Mouse (Mus musculus) kidney, adult 2 months (tissue): Measurements from ENCODE around the gene Zfp710. TPM values are rescaled to one million over a fixed set of nuclear protein-coding genes. Genes with fewer than 3 reads are reported as not detected.
A peak's percentile ranks its signal among the peaks of the same experiment; 100 is the strongest.

Source experiments
- DNase-seq: peaks from one replicate; pipeline ENCODE4 v3.0.0; 2021
- H3K27ac ChIP-seq: fragments of 200-500 bp; 2 replicates; pipeline ENCODE4 v1.5.1; 2012; ENCODE audit warnings: low read depth, low read length, control low read depth, inconsistent platforms; ENCODE audit not compliant: insufficient read depth
- H3K27me3 ChIP-seq: fragments of 200-500 bp; replicated peaks from 2 replicates; pipeline ENCODE4 v1.6.1; 2012; ENCODE audit warnings: mild to moderate bottlenecking, moderate library complexity, low read length, inconsistent platforms; ENCODE audit not compliant: control insufficient read depth, insufficient read depth
- H3K36me3 ChIP-seq: fragments of 200-500 bp; 2 replicates; pipeline ENCODE4 v1.6.1; 2012; ENCODE audit warnings: mild to moderate bottlenecking, moderate library complexity, low read length, inconsistent platforms; ENCODE audit not compliant: control insufficient read depth, insufficient read depth
- H3K4me1 ChIP-seq: fragments of 200-500 bp; 2 replicates; pipeline ENCODE4 v1.6.1; 2011; ENCODE audit warnings: low read length; ENCODE audit not compliant: control insufficient read depth, insufficient read depth
- H3K4me3 ChIP-seq: fragments of 200-500 bp; 2 replicates; pipeline ENCODE4 v1.5.1; 2011; ENCODE audit warnings: mild to moderate bottlenecking, low read depth, low read length, control low read depth; ENCODE audit not compliant: insufficient read depth
- CTCF ChIP-seq: fragments of 200-500 bp; conservative IDR thresholded peaks from 2 replicates; pipeline ENCODE4 v1.5.1; 2011; ENCODE audit warnings: low read depth, mild to moderate bottlenecking, control low read depth, low read length, moderate library complexity, mixed read lengths; ENCODE audit not compliant: insufficient read depth, insufficient read length
- POLR2A ChIP-seq: fragments of 200-500 bp; IDR thresholded peaks from one replicate; pipeline ENCODE4 v1.6.1; 2011; ENCODE audit warnings: low read depth, low read length, control low read depth
- WGBS: fragments of 180-500 bp; shearing (Covaris S2); methylation state at CpG from one replicate; pipeline ENCODE4 v1.1.7; 2018; 5-methylcytosine and 5-hydroxymethylcytosine counted together
- polyA plus RNA-seq: library from polyadenylated mRNA; depleted of rRNA; stranded (reverse); fragments of >200 nt; gene quantifications from 2 replicates; pipeline ENCODE4 v1.2.3, GENCODE M21; 2012

Gene Zfp710
- polyA plus RNA-seq, 1 experiment = 22.6 TPM

GRCm38 (mm10) chr7:80111066-80112045 is 86.7 kb downstream of the Zfp710 start:
- Histone ChIP-seq H3K36me3 (peaks cover 2% of the 10 kb centered on the region; the same call in 1 of the 2 replicates), H3K27me3 (no peaks in the 10 kb centered on the region), H3K27ac (peak overlapping the region; percentile 49; the same call in 1 of the 2 replicates), H3K4me1 (peaks cover 22% of the 10 kb centered on the region), H3K4me3 (no peak overlapping the region)
- WGBS = 63% methylated on average over 9 of the region's 9 CpGs
- peak; percentile 59 for DNase-seq
- TF ChIP-seq POLR2A (no peak), CTCF (no peak)

GRCm38 (mm10) chr7:80113989-80114388 is 89.4 kb downstream of the Zfp710 start:
- H3K27ac ChIP-seq = peak overlapping the region; percentile 99

DNA sequence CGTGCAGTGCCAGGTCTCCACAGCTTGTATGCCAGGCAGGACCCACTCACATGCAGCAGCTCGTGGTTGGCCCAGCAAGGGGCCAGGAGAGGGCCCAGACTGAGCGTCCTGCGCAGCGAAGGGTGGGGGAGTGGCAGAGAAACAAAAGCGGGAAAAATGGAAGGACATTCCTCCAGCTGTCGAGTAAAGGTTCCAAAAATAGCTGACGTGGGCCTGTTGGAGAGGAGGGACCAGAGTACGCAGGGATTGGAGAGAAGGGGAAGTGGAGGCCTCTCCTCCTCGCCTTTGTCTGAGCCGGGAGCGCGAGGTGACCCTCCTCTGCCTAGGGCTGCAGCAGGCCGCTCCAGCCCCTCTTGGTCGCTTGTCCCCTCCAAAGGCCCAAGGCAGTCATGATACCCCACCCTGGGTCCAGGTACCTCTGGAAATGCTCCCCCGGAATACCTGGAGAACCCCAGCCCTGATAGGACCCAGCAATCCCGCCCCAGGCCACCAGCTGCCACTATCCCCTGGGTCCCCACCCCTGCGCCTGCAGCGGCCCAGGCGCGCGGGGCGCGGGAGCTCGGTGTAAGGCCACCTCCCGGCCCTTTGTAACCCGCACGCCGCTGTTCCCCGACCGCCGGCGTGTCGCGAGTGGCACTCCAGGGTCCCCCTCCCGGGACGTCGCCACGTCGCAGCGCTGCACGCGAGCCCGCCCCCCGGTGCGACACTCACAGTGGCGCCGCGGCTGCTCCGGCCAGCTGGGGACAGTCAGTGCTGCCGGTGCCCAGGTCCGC is 90.0 kb downstream of the Zfp710 start:
- H3K27ac ChIP-seq = peak overlapping the region; percentile 99
- no peaks in the 10 kb centered on the region for H3K27me3 ChIP-seq
- peak; percentile 82 for DNase-seq
- TF ChIP-seq CTCF (no peak), POLR2A (no peak)
- H3K4me3 ChIP-seq = peak overlapping the region; percentile 88
- H3K4me1 ChIP-seq = peaks cover 21% of the 10 kb centered on the region
- no peaks in the 10 kb centered on the region for H3K36me3 ChIP-seq
- WGBS = under 1% methylated on average over 52 of the region's 52 CpGs

More at GRCm38 (mm10) chr7:80113989-80114388, 89.4 kb downstream of the Zfp710 start:
- Histone ChIP-seq H3K4me1 (peaks cover 23% of the 10 kb centered on the region), H3K4me3 (peak overlapping the region; percentile 88), H3K36me3 (peaks cover 2% of the 10 kb centered on the region; the same call in 1 of the 2 replicates), H3K27me3 (no peaks in the 10 kb centered on the region)
- WGBS = 8% methylated on average over 10 of the region's 10 CpGs
- peak; percentile 95 for DNase-seq
- TF ChIP-seq CTCF (no peak), POLR2A (no peak)

DNA sequence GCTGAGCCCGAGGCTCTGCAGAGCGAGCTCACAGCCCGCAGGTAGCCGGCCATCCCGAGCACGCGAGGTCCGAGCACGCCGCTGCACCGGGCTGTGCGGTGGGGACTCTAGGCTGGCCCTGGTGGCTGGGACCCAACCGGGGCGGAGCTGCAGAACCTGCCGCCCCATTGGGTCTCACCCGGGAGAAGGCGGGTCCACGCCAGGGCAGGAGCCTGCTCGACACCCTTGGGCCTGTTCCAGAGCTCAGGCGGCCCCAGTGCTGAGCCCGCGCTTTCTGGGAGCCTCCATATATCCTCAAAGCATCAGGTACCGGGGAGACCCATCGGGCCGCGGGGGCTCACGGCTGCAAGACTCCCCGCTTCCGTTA is 90.6 kb downstream of the Zfp710 start, which contains the start of gene Idh2:
Gene Idh2, minus strand, starts transcription at position 169 of the 367 bp plus-strand sequence.
- Histone ChIP-seq H3K36me3 (no peaks in the 10 kb centered on the region), H3K4me3 (peak within 1 kb of the TSS; percentile 88), H3K27me3 (no peaks in the 10 kb centered on the region), H3K27ac (peak within 1 kb of the TSS; percentile 99), H3K4me1 (peaks cover 21% of the 10 kb centered on the region)
- under 1% methylated on average over 29 of the region's 29 CpGs for WGBS
- peak; percentile 98 for DNase-seq
- no peak for TF ChIP-seq CTCF
- peak; percentile 70 for TF ChIP-seq POLR2A

- Histone ChIP-seq H3K27ac (no peak overlapping the region), H3K27me3 (no peaks in the 10 kb centered on the region), H3K4me1 (peaks cover 20% of the 10 kb centered on the region), H3K4me3 (no peak overlapping the region), H3K36me3 (no peaks in the 10 kb centered on the region)
- TF ChIP-seq CTCF (no peak), POLR2A (no peak)
- 72% methylated on average over 2 of the region's 2 CpGs for WGBS
- peak; percentile 66 for DNase-seq
These were observed 91.5 kb downstream of the Zfp710 start for GRCm38 (mm10) chr7:80116158-80116557.

- Histone ChIP-seq H3K4me3 (no peak overlapping the region), H3K27ac (no peak overlapping the region), H3K36me3 (no peaks in the 10 kb centered on the region), H3K4me1 (peaks cover 12% of the 10 kb centered on the region; the same call in 1 of the 2 replicates), H3K27me3 (no peaks in the 10 kb centered on the region)
- TF ChIP-seq POLR2A = no peak
- no peak for TF ChIP-seq CTCF
- WGBS = 54% methylated on average over 4 of the region's 4 CpGs
- DNase-seq = no peak
These were observed 94.6 kb downstream of the Zfp710 start for GRCm38 (mm10) chr7:80119198-80119597.
